Mouse (Mus musculus): ENCODE measurements around the gene Sypl. TPM values are rescaled to one million over a fixed set of nuclear protein-coding genes. Genes with fewer than 3 reads are reported as not detected.

The Sypl gene
- total and polyA plus RNA-seq, 3 experiments: 13.3 to 110 (median 52.8) TPM

Other genes starting within 250 kb of the Sypl start
- 23.0 and 33.8 TPM in 2 replicates for gene Nampt, start 134.3 kb upstream of the Sypl start, total RNA-seq (2012; rRNA removed)
- gene Nampt, start 134.3 kb upstream of the Sypl start, polyA plus RNA-seq (2012; ENCODE audit: insufficient read depth in 1 of 2, insufficient read length in 2 of 2, low read depth in 1 of 2, low replicate concordance in 2 of 2, missing spikeins in 1 of 2): 10 to 100 TPM; 40.9 to 74.6 TPM
- gene Cdhr3, start 139.0 kb downstream of the Sypl start, total RNA-seq (2012; rRNA removed): not detected in 2 replicates
- not detected for gene Cdhr3, start 139.0 kb downstream of the Sypl start, polyA plus RNA-seq (2012; ENCODE audit: insufficient read depth in 1 of 2, insufficient read length in 2 of 2, low read depth in 1 of 2, low replicate concordance in 2 of 2, missing spikeins in 1 of 2)
- gene Atxn7l1, start 193.8 kb downstream of the Sypl start, total RNA-seq (2012; rRNA removed): 11.6 and 15.1 TPM in 2 replicates
- 10 to 100 TPM in 1 of 2 experiments, not detected in 1; 50.3 TPM for gene Atxn7l1, start 193.8 kb downstream of the Sypl start, polyA plus RNA-seq (2012; ENCODE audit: insufficient read depth in 1 of 2, insufficient read length in 2 of 2, low read depth in 1 of 2, low replicate concordance in 2 of 2, missing spikeins in 1 of 2)